Mouse (Mus musculus) hindbrain, embryonic 16.5 days (tissue): ENCODE measurements around the gene Gpr61. TPM values are rescaled to one million over a fixed set of nuclear protein-coding genes. Genes with fewer than 3 reads are reported as not detected.

ENCODE experiments used
- ATAC-seq: fragments of 200-750 bp; cut with Nextera tagmentation; 2 replicates; pipeline ENCODE4 v1.8.0; 2017; ENCODE audit warnings: moderate TSS enrichment, moderate library complexity
- H3K27ac ChIP-seq: fragments of 300-500 bp; sonication (generic); 2 replicates; pipeline ENCODE4 v1.5.1; 2014; ENCODE audit warnings: low read depth, mild to moderate bottlenecking, control low read depth, low read length, moderate library complexity
- H3K27me3 ChIP-seq: fragments of 300-500 bp; sonication (generic); replicated peaks from 2 replicates; pipeline ENCODE4 v1.6.1; 2014; ENCODE audit warnings: low read length; ENCODE audit not compliant: control insufficient read depth, insufficient read depth
- H3K36me3 ChIP-seq: fragments of 300-500 bp; sonication (generic); 2 replicates; pipeline ENCODE4 v1.6.1; 2014; ENCODE audit warnings: mild to moderate bottlenecking, low read length, moderate library complexity, mixed read lengths; ENCODE audit not compliant: control insufficient read depth, insufficient read depth
- H3K4me1 ChIP-seq: fragments of 300-500 bp; sonication (generic); 2 replicates; pipeline ENCODE4 v1.6.1; 2014; ENCODE audit warnings: low read depth, low read length; ENCODE audit not compliant: control insufficient read depth, insufficient read depth
- H3K4me2 ChIP-seq: fragments of 300-500 bp; sonication (generic); 2 replicates; pipeline ENCODE4 v1.6.1; 2014; ENCODE audit warnings: mild to moderate bottlenecking, low read length, control low read depth, moderate library complexity
- H3K4me3 ChIP-seq: fragments of 300-500 bp; sonication (generic); 2 replicates; pipeline ENCODE4 v1.5.1; 2014; ENCODE audit warnings: mild to moderate bottlenecking, low read length, control low read depth, moderate library complexity
- H3K9ac ChIP-seq: fragments of 300-500 bp; sonication (generic); 2 replicates; pipeline ENCODE4 v1.6.1; 2014; ENCODE audit warnings: low read depth, mild to moderate bottlenecking, control low read depth, low read length, moderate library complexity
- H3K9me3 ChIP-seq: fragments of 300-500 bp; sonication (generic); 2 replicates; pipeline ENCODE4 v1.6.1; 2014; ENCODE audit warnings: mild to moderate bottlenecking, low read length, moderate library complexity; ENCODE audit not compliant: control insufficient read depth
- WGBS: fragments of 180-500 bp; shearing (Covaris S2); extraction: QIAGEN DNeasy Blood & Tissue Kit; methylation state at CpG from one replicate; pipeline ENCODE4 v1.1.7; 2014; 5-methylcytosine and 5-hydroxymethylcytosine counted together
- polyA plus RNA-seq: library from polyadenylated mRNA; unstranded; fragments of >200 nt; fragmentation: Nextera tagmentation; extraction: Ambion mirVana; gene quantifications from 2 replicates; pipeline ENCODE4 v1.2.1, GENCODE M21; 2015

Gpr61 gene
- polyA plus RNA-seq, 1 experiment from 2014 or later: 10.6 TPM

GRCm38 (mm10) chr3:108101594-108101993 is 53.1 kb downstream of the Gpr61 start:
- no peak overlapping the region for H3K4me2 ChIP-seq
- no peaks in the 10 kb centered on the region; the same call in 1 of the 2 replicates for H3K4me1 ChIP-seq
- H3K27ac ChIP-seq: no peak overlapping the region
- no peak overlapping the region for H3K4me3 ChIP-seq
- H3K27me3 ChIP-seq: no peaks in the 10 kb centered on the region
- ATAC-seq: no peak
- WGBS: 33% methylated on average over 3 of the region's 3 CpGs
- no peaks in the 10 kb centered on the region for H3K36me3 ChIP-seq
- no peak overlapping the region for H3K9ac ChIP-seq
- no peaks in the 10 kb centered on the region for H3K9me3 ChIP-seq

Other genes with a start within 250 kb of the Gpr61 start
- 41.8 and 43.2 TPM in 2 replicates for gene Gstm7, start 223.1 kb downstream of the Gpr61 start, polyA plus RNA-seq
- 10.5 and 10.6 TPM in 2 replicates for gene Gstm6, start 211.1 kb downstream of the Gpr61 start, polyA plus RNA-seq
- gene Gstm3, start 185.6 kb downstream of the Gpr61 start, polyA plus RNA-seq: not detected in 2 replicates
- gene Gstm2, start 168.4 kb downstream of the Gpr61 start, polyA plus RNA-seq: 11.1 and 11.8 TPM in 2 replicates
- 169 and 263 TPM in 2 replicates for gene Gstm1, start 136.9 kb downstream of the Gpr61 start, polyA plus RNA-seq
- 20.1 and 22.9 TPM in 2 replicates for gene Gstm4, start 110.0 kb downstream of the Gpr61 start, polyA plus RNA-seq
- gene Ampd2, start 68.2 kb downstream of the Gpr61 start, polyA plus RNA-seq: 63.6 and 68.0 TPM in 2 replicates
- 0.22 and 0.28 TPM in 2 replicates for gene Gnat2, start 62.1 kb downstream of the Gpr61 start, polyA plus RNA-seq
- gene Gnai3, start 8.7 kb downstream of the Gpr61 start, polyA plus RNA-seq: 116 and 126 TPM in 2 replicates
- 9.8 and 13.3 TPM in 2 replicates for gene Amigo1, start 31.5 kb upstream of the Gpr61 start, polyA plus RNA-seq
- gene Cyb561d1, start 46.3 kb upstream of the Gpr61 start, polyA plus RNA-seq: 2.7 and 3.9 TPM in 2 replicates
- 19.6 and 21.4 TPM in 2 replicates for gene Atxn7l2, start 56.1 kb upstream of the Gpr61 start, polyA plus RNA-seq
- 0.35 and 1.4 TPM in 2 replicates for gene Sypl2, start 71.8 kb upstream of the Gpr61 start, polyA plus RNA-seq
- 235 and 246 TPM in 2 replicates for gene Psma5, start 102.0 kb upstream of the Gpr61 start, polyA plus RNA-seq
- gene Sort1, start 129.2 kb upstream of the Gpr61 start, polyA plus RNA-seq: 9.4 and 11.6 TPM in 2 replicates
- gene Mybphl, start 210.0 kb upstream of the Gpr61 start, polyA plus RNA-seq: 0.11 TPM in 1 of 2 replicates, not detected in the other
- gene Psrc1, start 229.0 kb upstream of the Gpr61 start, polyA plus RNA-seq: 10.8 and 11.1 TPM in 2 replicates